Mouse (Mus musculus) kidney, postnatal 0 days (tissue): ENCODE results near the gene H2-M3. TPM values are rescaled to one million over a fixed set of nuclear protein-coding genes. Genes with fewer than 3 reads are reported as not detected.
A peak's percentile ranks its signal among the peaks of the same experiment; 100 is the strongest.
"Not testable (repeated sequence)": the region's sequence is repeated elsewhere in the genome, so short reads cannot be mapped to it uniquely, and the experiment has no call there.

Experiments
- ATAC-seq: fragments of 200-750 bp; cut with Nextera tagmentation; replicated peaks from 2 replicates; pipeline ENCODE4 v1.8.0; 2017; ENCODE audit warnings: low read depth, moderate number of reproducible peaks, moderate TSS enrichment, moderate library complexity; ENCODE audit not compliant: low FRiP score
- DNase-seq: peaks from one replicate; pipeline ENCODE4 v3.0.0-alpha.2; 2016; ENCODE audit warnings: low spot score
- H3K27ac ChIP-seq: fragments of 300-500 bp; sonication (generic); 2 replicates; pipeline ENCODE4 v1.5.1; 2014; ENCODE audit warnings: mild to moderate bottlenecking
- H3K27me3 ChIP-seq: fragments of 300-500 bp; sonication (generic); 2 replicates; pipeline ENCODE4 v1.6.1; 2014; ENCODE audit warnings: low read length, mixed read lengths; ENCODE audit not compliant: insufficient read depth
- H3K36me3 ChIP-seq: fragments of 300-500 bp; sonication (generic); 2 replicates; pipeline ENCODE4 v1.6.1; 2014; ENCODE audit warnings: low read length, mixed read lengths; ENCODE audit not compliant: insufficient read depth
- H3K4me1 ChIP-seq: fragments of 300-500 bp; sonication (generic); replicated peaks from 2 replicates; pipeline ENCODE4 v1.6.1; 2014; ENCODE audit warnings: antibody characterized with exemption, low read length, mixed read lengths; ENCODE audit not compliant: insufficient read depth
- H3K4me2 ChIP-seq: fragments of 300-500 bp; sonication (generic); 2 replicates; pipeline ENCODE4 v1.6.1; 2014; ENCODE audit warnings: mild to moderate bottlenecking, low read length, moderate library complexity, mixed read lengths
- H3K4me3 ChIP-seq: fragments of 300-500 bp; sonication (generic); replicated peaks from 2 replicates; pipeline ENCODE4 v1.5.1; 2014; ENCODE audit warnings: low read depth, low read length
- H3K9ac ChIP-seq: fragments of 300-500 bp; sonication (generic); 2 replicates; pipeline ENCODE4 v1.6.1; 2014; ENCODE audit warnings: low read depth, low read length
- H3K9me3 ChIP-seq: fragments of 300-500 bp; sonication (generic); replicated peaks from 2 replicates; pipeline ENCODE4 v1.6.1; 2016; ENCODE audit warnings: low read length, inconsistent platforms, mixed read lengths
- CTCF ChIP-seq: IDR thresholded peaks from 2 replicates; pipeline ENCODE4 v1.5.1; 2016; ENCODE audit warnings: antibody characterized with exemption, low read depth, mild to moderate bottlenecking, moderate library complexity
- WGBS: fragments of 180-500 bp; shearing (Covaris S2); extraction: QIAGEN DNeasy Blood & Tissue Kit; methylation state at CpG from one replicate; pipeline ENCODE4 v1.1.7; 2014; 5-methylcytosine and 5-hydroxymethylcytosine counted together
- polyA plus RNA-seq: library from polyadenylated mRNA; unstranded; fragments of >200 nt; fragmentation: Nextera tagmentation; extraction: Ambion mirVana; gene quantifications from 2 replicates; pipeline ENCODE4 v1.2.1, GENCODE M21; 2015

The H2-M3 gene
- 2.3 and 2.8 TPM in 2 replicates for polyA plus RNA-seq

DNA sequence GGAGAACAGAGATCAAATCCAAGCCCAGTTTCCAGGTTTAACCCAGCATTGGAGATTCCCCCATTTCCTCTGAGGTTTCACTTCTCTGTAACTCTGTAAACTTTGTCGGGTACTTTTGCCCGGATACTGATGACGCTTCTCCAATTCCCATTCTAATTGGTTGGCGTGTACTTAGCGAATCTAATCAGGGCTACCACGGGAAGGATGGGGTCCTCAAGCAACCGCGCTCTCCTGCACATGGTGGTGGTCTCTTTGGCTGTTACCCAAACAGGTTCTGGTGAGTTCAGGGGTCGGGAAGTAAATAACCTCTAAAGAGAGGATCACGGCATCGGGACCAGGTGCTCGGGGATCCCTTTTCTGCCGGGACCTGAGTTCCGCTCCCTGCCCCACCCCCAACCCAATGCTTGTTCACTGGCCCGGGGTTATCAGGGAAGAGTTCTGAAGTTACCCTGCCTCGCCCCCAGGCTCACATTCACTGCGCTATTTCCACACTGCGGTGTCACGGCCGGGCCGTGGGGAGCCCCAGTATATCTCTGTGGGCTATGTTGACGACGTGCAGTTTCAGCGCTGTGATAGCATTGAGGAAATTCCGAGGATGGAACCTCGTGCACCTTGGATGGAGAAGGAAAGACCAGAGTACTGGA, at the start of gene H2-M3:
Gene H2-M3 (plus strand): TSS at position 163 of the 644 bp plus-strand sequence.
- Histone ChIP-seq H3K9ac (0 out of 2 replicates have a peak within 1 kb of the TSS, but pooled peaks have one; percentile 18), H3K4me2 (peak within 1 kb of the TSS; percentile 98), H3K4me1 (no peaks in the 10 kb centered on the region), H3K36me3 (no peaks in the 10 kb centered on the region), H3K27me3 (no peaks in the 10 kb centered on the region), H3K9me3 (no peaks in the 10 kb centered on the region), H3K27ac (no peak within 1 kb of the TSS), H3K4me3 (peak within 1 kb of the TSS; percentile 57)
- WGBS = 5% methylated on average over 26 of the region's 26 CpGs
- DNase-seq (peak; percentile 89), ATAC-seq (peak; percentile 98)
- TF ChIP-seq CTCF = no peak

GRCm38 (mm10) chr17:37221879-37222278, 48.1 kb upstream of the H2-M3 start:
- DNase-seq = peak; percentile 4
- H3K36me3 ChIP-seq = no peaks in the 10 kb centered on the region
- H3K4me1 ChIP-seq = no peaks in the 10 kb centered on the region
- ATAC-seq = no peak
- H3K4me2 ChIP-seq = no peak overlapping the region
- H3K27ac ChIP-seq = no peak overlapping the region
- H3K4me3 ChIP-seq = no peak overlapping the region
- H3K9me3 ChIP-seq = no peaks in the 10 kb centered on the region
- no peak overlapping the region for H3K9ac ChIP-seq
- 32% methylated on average over 1 of the region's 1 CpGs for WGBS
- no peaks in the 10 kb centered on the region for H3K27me3 ChIP-seq
- TF ChIP-seq CTCF = peak; percentile 31; the same call in 1 of the 2 replicates

GRCm38 (mm10) chr17:37237230-37237629, 32.8 kb upstream of the H2-M3 start, which contains the start of gene Olfr97:
Olfr97 (minus strand) TSS chr17:37237330.
- H3K9me3 ChIP-seq = not testable (repeated sequence)

GRCm38 (mm10) chr17:37242198-37242597, 27.8 kb upstream of the H2-M3 start:
- TF ChIP-seq CTCF = no peak
- 48% methylated on average over 3 of the region's 3 CpGs for WGBS
- no peaks in the 10 kb centered on the region for H3K27me3 ChIP-seq
- no peak overlapping the region for H3K4me2 ChIP-seq
- no peaks in the 10 kb centered on the region for H3K9me3 ChIP-seq
- ATAC-seq = no peak
- no peak overlapping the region for H3K27ac ChIP-seq
- no peaks in the 10 kb centered on the region for H3K36me3 ChIP-seq
- no peak overlapping the region for H3K9ac ChIP-seq
- no peak for DNase-seq
- no peak overlapping the region for H3K4me3 ChIP-seq
- H3K4me1 ChIP-seq = no peaks in the 10 kb centered on the region

More at GRCm38 (mm10) chr17:37237230-37237629, 32.8 kb upstream of the H2-M3 start, which contains the start of gene Olfr97:
- H3K4me2 ChIP-seq, DNase-seq, H3K27ac ChIP-seq, H3K4me1 ChIP-seq, H3K9ac ChIP-seq, ATAC-seq, H3K27me3 ChIP-seq, H3K36me3 ChIP-seq, H3K4me3 ChIP-seq: not testable (repeated sequence)
- WGBS = 91% methylated on average over 2 of the region's 2 CpGs

DNA sequence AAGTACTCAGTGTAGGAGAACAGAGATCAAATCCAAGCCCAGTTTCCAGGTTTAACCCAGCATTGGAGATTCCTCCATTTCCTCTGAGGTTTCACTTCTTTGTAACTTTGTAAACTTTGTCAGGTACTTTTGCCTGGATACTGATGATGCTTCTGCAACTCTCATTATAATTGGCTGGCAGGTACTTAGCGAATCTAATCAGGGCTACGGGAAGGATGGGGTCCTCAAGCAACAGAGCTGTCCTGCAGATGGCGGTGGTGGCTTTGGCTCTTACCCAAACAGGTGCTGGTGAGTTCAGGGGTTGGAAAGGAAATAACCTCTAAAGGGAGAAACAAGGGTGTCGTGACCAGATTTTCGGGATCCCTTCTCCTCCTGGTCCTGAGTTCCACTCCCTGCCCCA, 23.3 kb upstream of the H2-M3 start:
- ATAC-seq = peak; percentile 77; the same call in 1 of the 2 replicates
- Histone ChIP-seq H3K4me3 (no peak overlapping the region), H3K27ac (no peak overlapping the region), H3K4me2 (no peak overlapping the region), H3K9me3 (no peaks in the 10 kb centered on the region), H3K9ac (no peak overlapping the region), H3K36me3 (no peaks in the 10 kb centered on the region), H3K4me1 (no peaks in the 10 kb centered on the region), H3K27me3 (no peaks in the 10 kb centered on the region)
- WGBS = 24% methylated on average over 5 of the region's 5 CpGs
- peak; percentile 72 for DNase-seq
- TF ChIP-seq CTCF = no peak; the same call in 1 of the 2 replicates

GRCm38 (mm10) chr17:37249460-37249859, 20.6 kb upstream of the H2-M3 start:
- no peak for TF ChIP-seq CTCF
- Histone ChIP-seq H3K27ac (no peak overlapping the region), H3K4me1 (no peaks in the 10 kb centered on the region), H3K9ac (no peak overlapping the region), H3K4me3 (no peak overlapping the region), H3K9me3 (no peaks in the 10 kb centered on the region), H3K4me2 (no peak overlapping the region), H3K36me3 (no peaks in the 10 kb centered on the region), H3K27me3 (no peaks in the 10 kb centered on the region)
- DNase-seq (no peak), ATAC-seq (no peak)
